Mouse (Mus musculus): ENCODE results near the gene Cluh. TPM values are rescaled to one million over a fixed set of nuclear protein-coding genes. Genes with fewer than 3 reads are reported as not detected.

Gene Cluh
- polyA plus RNA-seq (2014; fragmentation: Nextera tagmentation; extraction: Ambion mirVana), result 9.2 and 10.8 TPM in 2 replicates

DNA sequence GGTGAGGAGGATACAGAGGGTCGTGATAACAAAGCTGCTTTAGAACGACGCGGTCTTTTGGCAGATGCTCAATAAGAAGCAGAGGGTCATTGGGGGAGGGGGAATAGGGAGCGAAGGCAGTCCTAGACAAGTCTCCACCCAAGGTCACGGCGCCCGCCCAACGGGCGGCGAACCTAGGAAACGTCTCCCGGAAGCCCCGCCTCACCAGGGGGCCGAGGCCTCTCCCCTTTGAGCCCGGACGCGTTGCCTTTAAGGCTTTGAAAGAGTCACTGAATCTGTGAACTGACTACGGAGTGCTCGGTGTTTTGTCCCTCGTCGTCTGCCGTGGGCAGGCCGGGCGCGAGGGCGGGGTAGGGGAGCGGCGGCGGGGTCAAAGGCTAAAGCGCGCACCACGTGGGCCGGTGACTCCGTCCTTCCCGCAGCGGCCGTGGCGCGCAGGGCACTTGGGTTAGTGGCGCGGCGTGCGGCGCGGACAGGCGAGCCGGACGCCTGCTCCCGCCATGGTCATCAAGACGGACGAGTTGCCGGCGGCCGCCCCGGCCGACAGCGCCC, at the start of gene Cluh:
Gene Cluh, plus strand, starts transcription at position 401 of the 552 bp plus-strand sequence.
- Histone ChIP-seq H3K36me3 (ENCODE audit: control insufficient read depth, insufficient read depth, low read length) (no peaks in the 10 kb centered on the region), H3K27ac (ENCODE audit: low read depth, low read length) (peak within 1 kb of the TSS; percentile 67), H3K9me3 (ENCODE audit: control insufficient read depth, low read length) (no peaks in the 10 kb centered on the region), H3K4me2 (peak within 1 kb of the TSS; percentile 98), H3K4me1 (ENCODE audit: control insufficient read depth, insufficient read depth, low read length) (peaks cover 26% of the 10 kb centered on the region), H3K27me3 (ENCODE audit: control insufficient read depth, insufficient read depth, low read length) (no peaks in the 10 kb centered on the region), H3K4me3 (ENCODE audit: low read depth, low read length) (peak within 1 kb of the TSS; percentile 92), H3K9ac (ENCODE audit: low read length) (peak within 1 kb of the TSS; percentile 86)
- peak; percentile 93 for ATAC-seq (ENCODE audit: low FRiP score)
- DNase-seq (ENCODE audit: low spot score, missing footprints), result peak; percentile 99
- WGBS, result under 1% methylated on average over 58 of the region's 58 CpGs

DNA sequence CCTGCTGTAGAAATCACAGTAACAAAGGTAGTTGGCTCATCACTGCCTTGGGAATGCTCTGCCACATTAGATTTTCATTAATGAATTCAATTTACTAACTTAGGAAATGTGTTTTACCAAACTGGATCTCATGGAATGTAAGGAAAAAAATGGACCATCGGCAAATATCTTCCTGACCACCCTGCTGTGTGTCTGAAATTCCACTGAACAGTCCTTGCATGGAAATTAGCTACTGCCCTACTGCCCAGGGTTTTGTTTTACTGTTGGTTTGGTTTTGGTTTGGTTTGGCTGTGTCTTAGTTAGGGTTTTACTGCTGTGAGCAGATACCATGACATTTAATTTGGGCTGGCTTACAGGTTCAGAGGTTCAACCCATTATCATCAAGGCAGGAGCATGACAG, 47.0 kb upstream of the Cluh start:
- no peaks in the 10 kb centered on the region for H3K9me3 ChIP-seq (ENCODE audit: control insufficient read depth, low read length)
- WGBS, result 88% methylated on average over 1 of the region's 1 CpGs

DNA sequence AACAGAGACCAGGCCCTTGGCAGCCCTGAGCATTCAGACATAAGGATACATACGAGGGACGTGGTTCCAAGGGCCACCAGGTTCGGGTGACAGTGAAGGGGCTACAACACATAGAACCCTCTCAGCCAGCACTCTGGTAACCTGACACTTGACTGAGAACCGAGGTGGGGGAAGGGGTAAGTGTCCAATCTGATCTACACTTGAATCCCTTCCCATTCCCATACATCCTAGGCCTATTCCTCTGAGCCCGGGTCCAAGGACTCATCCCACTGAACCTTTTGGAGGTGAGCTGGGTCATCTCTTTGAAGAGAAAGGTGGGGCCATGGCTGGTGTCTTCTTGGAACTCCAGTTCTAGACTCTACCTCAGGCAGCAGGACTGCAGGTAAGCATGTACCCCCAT, 39.2 kb upstream of the Cluh start:
- no peaks in the 10 kb centered on the region for H3K36me3 ChIP-seq (ENCODE audit: control insufficient read depth, insufficient read depth, low read length)
- H3K9ac ChIP-seq (ENCODE audit: low read length), result no peak overlapping the region
- ATAC-seq (ENCODE audit: low FRiP score) (no peak), DNase-seq (ENCODE audit: low spot score, missing footprints) (peak; percentile 88)
- no peaks in the 10 kb centered on the region for H3K9me3 ChIP-seq (ENCODE audit: control insufficient read depth, low read length)
- peak overlapping the region; percentile 76; the same call in 1 of the 2 replicates for H3K4me2 ChIP-seq
- WGBS, result 18% methylated on average over 5 of the region's 5 CpGs
- no peak overlapping the region for H3K27ac ChIP-seq (ENCODE audit: low read depth, low read length)
- no peaks in the 10 kb centered on the region; the same call in 1 of the 2 replicates for H3K4me1 ChIP-seq (ENCODE audit: control insufficient read depth, insufficient read depth, low read length)
- H3K4me3 ChIP-seq (ENCODE audit: low read depth, low read length), result peak overlapping the region; percentile 39; the same call in 1 of the 2 replicates
- peaks cover 24% of the 10 kb centered on the region for H3K27me3 ChIP-seq (ENCODE audit: control insufficient read depth, insufficient read depth, low read length)

More for the DNA sequence above, 47.0 kb upstream of the Cluh start:
- H3K27ac ChIP-seq (ENCODE audit: low read depth, low read length), result no peak overlapping the region
- no peaks in the 10 kb centered on the region for H3K27me3 ChIP-seq (ENCODE audit: control insufficient read depth, insufficient read depth, low read length)
- no peak overlapping the region for H3K4me3 ChIP-seq (ENCODE audit: low read depth, low read length)
- H3K4me2 ChIP-seq, result no peak overlapping the region
- ATAC-seq (ENCODE audit: low FRiP score) (no peak), DNase-seq (ENCODE audit: low spot score, missing footprints) (no peak)
- no peaks in the 10 kb centered on the region for H3K36me3 ChIP-seq (ENCODE audit: control insufficient read depth, insufficient read depth, low read length)
- H3K9ac ChIP-seq (ENCODE audit: low read length), result no peak overlapping the region
- H3K4me1 ChIP-seq (ENCODE audit: control insufficient read depth, insufficient read depth, low read length), result no peaks in the 10 kb centered on the region

DNA sequence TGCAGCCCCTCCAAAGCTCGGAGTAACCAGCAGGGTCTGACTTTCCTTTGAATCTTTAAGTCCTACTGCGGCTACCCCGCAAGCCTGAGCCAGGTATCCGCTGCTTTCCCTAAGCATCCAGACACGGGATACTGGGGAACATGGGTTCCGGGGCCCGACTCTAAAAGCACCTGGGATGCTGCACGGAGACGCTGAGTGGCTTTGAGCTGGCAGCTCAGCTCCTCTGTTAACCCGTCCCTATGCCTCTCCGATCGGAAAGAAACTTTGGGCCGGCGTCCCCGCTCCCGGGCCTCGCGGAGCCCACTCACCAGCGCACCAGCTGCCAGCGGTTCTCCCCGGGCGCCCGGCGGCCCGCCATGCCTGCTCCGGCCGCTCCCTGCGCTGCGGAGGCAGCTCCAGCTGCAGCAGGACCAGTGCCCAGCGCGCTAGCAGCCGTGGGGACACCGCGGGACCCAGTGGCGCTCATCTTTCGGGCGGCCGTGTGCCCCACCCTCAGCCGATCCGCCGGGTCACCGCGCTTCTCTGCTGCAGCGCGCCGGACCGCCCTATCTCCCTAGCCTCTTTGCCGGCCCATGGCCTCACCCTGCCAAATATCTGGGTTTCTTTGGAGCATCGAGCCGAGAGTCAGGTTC, 38.6 kb upstream of the Cluh start, which contains the start of gene Rap1gap2:
Gene Rap1gap2, minus strand, starts transcription at position 371 of the 632 bp plus-strand sequence.
- peak within 1 kb of the TSS; percentile 48 for H3K9ac ChIP-seq (ENCODE audit: low read length)
- DNase-seq (ENCODE audit: low spot score, missing footprints), result peak; percentile 88
- ATAC-seq (ENCODE audit: low FRiP score), result peak; percentile 48; the same call in 1 of the 2 replicates
- no peaks in the 10 kb centered on the region for H3K9me3 ChIP-seq (ENCODE audit: control insufficient read depth, low read length)
- WGBS, result 2% methylated on average over 40 of the region's 50 CpGs
- no peaks in the 10 kb centered on the region; the same call in 1 of the 2 replicates for H3K4me1 ChIP-seq (ENCODE audit: control insufficient read depth, insufficient read depth, low read length)
- H3K4me3 ChIP-seq (ENCODE audit: low read depth, low read length), result peak within 1 kb of the TSS; percentile 39
- peaks cover 24% of the 10 kb centered on the region for H3K27me3 ChIP-seq (ENCODE audit: control insufficient read depth, insufficient read depth, low read length)
- no peaks in the 10 kb centered on the region for H3K36me3 ChIP-seq (ENCODE audit: control insufficient read depth, insufficient read depth, low read length)
- H3K4me2 ChIP-seq, result peak within 1 kb of the TSS; percentile 76
- H3K27ac ChIP-seq (ENCODE audit: low read depth, low read length), result no peak within 1 kb of the TSS

DNA sequence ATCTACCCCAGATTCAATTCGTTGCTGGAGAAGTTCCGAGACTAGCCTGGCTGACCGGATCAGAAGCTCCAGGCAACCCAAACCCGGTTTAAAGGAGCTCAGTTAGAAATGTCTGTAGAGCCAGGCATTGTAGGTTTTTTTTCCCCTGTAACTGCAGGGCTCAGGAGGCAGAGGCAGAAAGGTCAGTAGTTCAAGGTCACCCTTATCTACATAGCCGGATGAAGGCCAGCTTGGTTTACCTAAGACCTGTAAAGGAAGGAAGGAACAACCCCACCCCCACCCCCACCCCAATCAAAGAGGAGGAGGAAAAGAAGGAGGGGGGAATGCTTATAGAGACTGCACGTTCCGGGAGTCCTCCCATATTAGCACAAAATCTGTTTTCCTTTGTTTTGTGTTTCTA, 37.9 kb upstream of the Cluh start:
- Histone ChIP-seq H3K27ac (ENCODE audit: low read depth, low read length) (no peak overlapping the region), H3K4me1 (ENCODE audit: control insufficient read depth, insufficient read depth, low read length) (no peaks in the 10 kb centered on the region; the same call in 1 of the 2 replicates), H3K36me3 (ENCODE audit: control insufficient read depth, insufficient read depth, low read length) (no peaks in the 10 kb centered on the region), H3K4me3 (ENCODE audit: low read depth, low read length) (no peak overlapping the region), H3K4me2 (peak overlapping the region; percentile 76; the same call in 1 of the 2 replicates), H3K27me3 (ENCODE audit: control insufficient read depth, insufficient read depth, low read length) (peaks cover 24% of the 10 kb centered on the region), H3K9me3 (ENCODE audit: control insufficient read depth, low read length) (no peaks in the 10 kb centered on the region), H3K9ac (ENCODE audit: low read length) (no peak overlapping the region)
- WGBS, result 24% methylated on average over 7 of the region's 7 CpGs
- DNase-seq (ENCODE audit: low spot score, missing footprints) (peak; percentile 82), ATAC-seq (ENCODE audit: low FRiP score) (no peak)

DNA sequence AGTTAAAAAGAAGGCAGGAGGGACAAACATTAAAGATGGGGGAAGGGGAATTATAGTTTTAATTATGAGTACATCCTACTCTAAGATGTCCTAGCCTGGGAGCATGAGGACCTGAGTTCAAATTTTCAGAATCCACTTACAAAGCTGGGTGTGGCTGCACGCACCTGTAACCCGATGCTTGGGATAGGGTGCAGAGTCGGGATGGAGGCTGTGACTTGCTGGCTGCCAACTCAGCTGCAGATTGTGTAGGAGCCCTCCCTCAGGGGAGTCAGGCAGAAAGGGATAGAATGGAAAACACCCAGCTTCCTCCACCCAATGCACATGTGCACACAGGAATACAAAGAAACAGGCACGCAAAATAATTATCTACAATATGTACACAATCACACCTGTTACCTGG, 35.9 kb upstream of the Cluh start:
- H3K27ac ChIP-seq (ENCODE audit: low read depth, low read length), result no peak overlapping the region
- H3K36me3 ChIP-seq (ENCODE audit: control insufficient read depth, insufficient read depth, low read length), result no peaks in the 10 kb centered on the region
- H3K4me2 ChIP-seq, result no peak overlapping the region
- no peaks in the 10 kb centered on the region for H3K9me3 ChIP-seq (ENCODE audit: control insufficient read depth, low read length)
- H3K4me3 ChIP-seq (ENCODE audit: low read depth, low read length), result no peak overlapping the region
- H3K4me1 ChIP-seq (ENCODE audit: control insufficient read depth, insufficient read depth, low read length), result no peaks in the 10 kb centered on the region; the same call in 1 of the 2 replicates
- ATAC-seq (ENCODE audit: low FRiP score) (no peak), DNase-seq (ENCODE audit: low spot score, missing footprints) (peak; percentile 54)
- WGBS, result 74% methylated on average over 4 of the region's 4 CpGs
- peaks cover 24% of the 10 kb centered on the region for H3K27me3 ChIP-seq (ENCODE audit: control insufficient read depth, insufficient read depth, low read length)
- no peak overlapping the region for H3K9ac ChIP-seq (ENCODE audit: low read length)

DNA sequence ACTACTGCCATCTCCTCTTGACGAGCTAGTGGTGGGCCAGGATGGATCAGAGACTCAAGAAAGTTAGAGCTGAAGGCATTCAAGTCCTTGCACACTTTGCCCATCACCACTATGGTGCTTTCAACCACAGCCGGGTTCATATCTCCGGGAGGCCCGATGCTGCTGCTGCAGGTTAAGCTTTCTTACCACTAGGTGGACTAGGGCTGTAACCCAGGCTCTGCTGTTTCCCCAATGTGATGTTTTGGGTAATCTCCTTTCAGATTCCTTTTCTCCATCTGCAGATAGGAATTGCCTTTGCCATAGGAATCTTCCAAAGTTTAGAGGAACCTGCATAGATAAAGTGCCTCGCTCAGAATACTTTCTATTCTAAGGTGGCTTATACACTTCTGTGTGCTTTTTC, 33.7 kb upstream of the Cluh start:
- no peak overlapping the region for H3K4me3 ChIP-seq (ENCODE audit: low read depth, low read length)
- H3K27ac ChIP-seq (ENCODE audit: low read depth, low read length), result no peak overlapping the region
- WGBS, result 68% methylated on average over 5 of the region's 5 CpGs
- H3K27me3 ChIP-seq (ENCODE audit: control insufficient read depth, insufficient read depth, low read length), result peaks cover 27% of the 10 kb centered on the region
- H3K4me2 ChIP-seq, result no peak overlapping the region
- DNase-seq (ENCODE audit: low spot score, missing footprints) (peak; percentile 45), ATAC-seq (ENCODE audit: low FRiP score) (no peak)
- peaks cover 3% of the 10 kb centered on the region for H3K4me1 ChIP-seq (ENCODE audit: control insufficient read depth, insufficient read depth, low read length)
- H3K36me3 ChIP-seq (ENCODE audit: control insufficient read depth, insufficient read depth, low read length), result no peaks in the 10 kb centered on the region
- no peaks in the 10 kb centered on the region for H3K9me3 ChIP-seq (ENCODE audit: control insufficient read depth, low read length)
- no peak overlapping the region for H3K9ac ChIP-seq (ENCODE audit: low read length)

DNA sequence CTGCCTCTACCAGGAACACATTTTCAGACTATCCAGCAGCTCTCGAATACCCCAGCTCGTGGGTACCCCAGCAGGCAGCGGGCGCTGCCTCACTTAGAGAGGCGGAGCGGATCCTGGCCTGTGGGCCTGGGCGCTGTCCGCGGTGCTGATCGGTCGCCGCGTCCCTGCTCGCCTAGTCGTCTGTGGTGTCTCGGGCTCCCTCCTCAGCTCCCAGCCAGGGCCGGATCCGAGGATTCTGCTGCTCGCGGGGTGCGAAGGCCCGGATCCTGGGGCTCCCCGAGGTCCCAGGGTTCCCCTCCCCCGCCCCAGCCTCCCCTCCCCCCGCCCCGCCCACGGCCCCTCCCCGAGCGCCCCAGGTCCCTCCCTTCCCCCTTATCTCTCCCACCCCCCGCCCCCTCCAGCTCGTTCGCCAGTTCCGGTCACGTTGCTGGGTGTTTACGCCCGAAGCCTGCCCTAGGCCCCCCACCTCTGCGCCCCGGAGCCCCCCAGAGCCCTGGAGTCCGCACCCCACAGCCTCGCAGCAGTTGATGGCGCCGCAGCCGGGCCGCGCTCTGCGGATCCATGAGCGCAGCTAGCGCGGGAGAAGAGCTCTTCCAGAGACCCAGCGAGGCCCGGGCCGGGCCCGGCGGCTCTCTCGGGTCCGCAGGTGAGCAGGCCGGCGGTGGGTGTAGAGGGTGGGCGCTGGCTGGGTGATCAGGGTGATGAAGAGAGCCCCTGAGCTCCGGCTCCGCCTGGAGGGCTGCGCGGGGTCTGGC, 29.9 kb upstream of the Cluh start, which contains the start of gene Ccdc92b:
Gene Ccdc92b, plus strand, starts transcription at position 405 of the 755 bp plus-strand sequence.
- peak within 1 kb of the TSS; percentile 57 for H3K9ac ChIP-seq (ENCODE audit: low read length)
- H3K4me2 ChIP-seq, result peak within 1 kb of the TSS; percentile 71
- H3K27me3 ChIP-seq (ENCODE audit: control insufficient read depth, insufficient read depth, low read length), result peaks cover 14% of the 10 kb centered on the region
- H3K36me3 ChIP-seq (ENCODE audit: control insufficient read depth, insufficient read depth, low read length), result no peaks in the 10 kb centered on the region
- whole genome bisulfite sequencing, result under 1% methylated on average over 44 of the region's 63 CpGs
- H3K4me1 ChIP-seq (ENCODE audit: control insufficient read depth, insufficient read depth, low read length), result peaks cover 3% of the 10 kb centered on the region; the same call in 1 of the 2 replicates
- H3K4me3 ChIP-seq (ENCODE audit: low read depth, low read length), result peak within 1 kb of the TSS; percentile 50
- DNase-seq (ENCODE audit: low spot score, missing footprints), result peak; percentile 97
- H3K9me3 ChIP-seq (ENCODE audit: control insufficient read depth, low read length), result no peaks in the 10 kb centered on the region
- H3K27ac ChIP-seq (ENCODE audit: low read depth, low read length), result no peak within 1 kb of the TSS
- peak; percentile 88 for ATAC-seq (ENCODE audit: low FRiP score)

Data from midbrain, embryonic 11.5 days (tissue).